Mouse (Mus musculus): ENCODE measurements around the gene Aldh6a1. TPM values are rescaled to one million over a fixed set of nuclear protein-coding genes. Genes with fewer than 3 reads are reported as not detected.

Aldh6a1 gene
- total and polyA plus RNA-seq, 2 experiments from 2014 or later: 37.4 to 41.3 TPM

GRCm38 (mm10) chr12:84438697-84439096 lies 12.1 kb downstream of the Aldh6a1 start:
- Histone ChIP-seq H3K9me3 (ENCODE audit: low read length) (no peaks in the 10 kb centered on the region), H3K4me2 (ENCODE audit: low read depth, low read length, poor library complexity, severe bottlenecking) (no peak overlapping the region), H3K9ac (replicated peaks; ENCODE audit: low read length, poor library complexity, severe bottlenecking) (no peak overlapping the region), H3K4me1 (ENCODE audit: insufficient read depth, low read length) (no peaks in the 10 kb centered on the region), H3K36me3 (ENCODE audit: insufficient read depth, low read length) (peaks cover 12% of the 10 kb centered on the region), H3K27ac (ENCODE audit: low read depth, low read length) (no peak overlapping the region), H3K4me3 (ENCODE audit: low read depth, low read length) (no peak overlapping the region), H3K27me3 (ENCODE audit: insufficient read depth, low read length) (no peaks in the 10 kb centered on the region)
- TF ChIP-seq CTCF (IDR thresholded peaks at IDR 0.05): no peak
- DNase-seq (ENCODE audit: low spot score) (no peak), ATAC-seq (ENCODE audit: low FRiP score) (no peak)
- WGBS: 85% methylated on average over 2 of the region's 2 CpGs

DNA sequence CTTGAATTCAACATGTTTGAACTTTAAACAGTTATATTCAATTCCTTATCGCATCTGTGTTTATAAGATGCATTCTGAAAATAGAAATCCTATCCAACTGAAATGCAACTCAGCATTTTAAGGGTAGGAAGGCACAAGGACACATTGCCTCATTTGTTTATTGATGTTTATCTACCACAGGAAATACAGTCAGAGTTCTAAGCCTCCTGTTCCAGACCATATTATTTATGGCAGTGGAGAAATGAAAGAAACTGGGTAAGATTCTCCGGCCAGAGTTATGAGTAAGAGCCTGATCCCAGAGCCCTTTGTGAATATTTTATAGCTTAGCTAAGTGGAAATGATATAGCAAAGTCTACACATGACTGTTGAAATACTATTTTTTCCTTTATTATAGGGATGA lies 21.0 kb downstream of the Aldh6a1 start:
- 90% methylated on average over 2 of the region's 2 CpGs for WGBS
- H3K9me3 ChIP-seq (ENCODE audit: low read length): no peaks in the 10 kb centered on the region
- H3K4me3 ChIP-seq (ENCODE audit: low read depth, low read length): no peak overlapping the region
- DNase-seq (ENCODE audit: low spot score) (no peak), ATAC-seq (ENCODE audit: low FRiP score) (no peak)
- no peak overlapping the region for H3K4me2 ChIP-seq (ENCODE audit: low read depth, low read length, poor library complexity, severe bottlenecking)
- no peak overlapping the region for H3K9ac ChIP-seq (replicated peaks; ENCODE audit: low read length, poor library complexity, severe bottlenecking)
- H3K36me3 ChIP-seq (ENCODE audit: insufficient read depth, low read length): peaks cover 22% of the 10 kb centered on the region
- H3K27ac ChIP-seq (ENCODE audit: low read depth, low read length): no peak overlapping the region
- no peaks in the 10 kb centered on the region for H3K4me1 ChIP-seq (ENCODE audit: insufficient read depth, low read length)
- TF ChIP-seq CTCF (IDR thresholded peaks at IDR 0.05): no peak
- H3K27me3 ChIP-seq (ENCODE audit: insufficient read depth, low read length): no peaks in the 10 kb centered on the region

GRCm38 (mm10) chr12:84423990-84424389 lies 26.8 kb downstream of the Aldh6a1 start:
- Histone ChIP-seq H3K9me3 (ENCODE audit: low read length) (no peaks in the 10 kb centered on the region), H3K27ac (ENCODE audit: low read depth, low read length) (no peak overlapping the region), H3K4me1 (ENCODE audit: insufficient read depth, low read length) (no peaks in the 10 kb centered on the region), H3K4me3 (ENCODE audit: low read depth, low read length) (no peak overlapping the region), H3K9ac (replicated peaks; ENCODE audit: low read length, poor library complexity, severe bottlenecking) (no peak overlapping the region), H3K27me3 (ENCODE audit: insufficient read depth, low read length) (no peaks in the 10 kb centered on the region), H3K4me2 (ENCODE audit: low read depth, low read length, poor library complexity, severe bottlenecking) (no peak overlapping the region), H3K36me3 (ENCODE audit: insufficient read depth, low read length) (peaks cover 5% of the 10 kb centered on the region; the same call in 1 of the 2 replicates)
- DNase-seq (ENCODE audit: low spot score) (no peak), ATAC-seq (ENCODE audit: low FRiP score) (no peak)
- 65% methylated on average over 3 of the region's 3 CpGs for WGBS
- TF ChIP-seq CTCF (IDR thresholded peaks at IDR 0.05): no peak

GRCm38 (mm10) chr12:84417605-84417922 lies 33.2 kb downstream of the Aldh6a1 start:
- no peaks in the 10 kb centered on the region for H3K4me1 ChIP-seq (ENCODE audit: insufficient read depth, low read length)
- H3K4me3 ChIP-seq (ENCODE audit: low read depth, low read length): peak overlapping the region; percentile 55
- peak overlapping the region; percentile 76 for H3K4me2 ChIP-seq (ENCODE audit: low read depth, low read length, poor library complexity, severe bottlenecking)
- no peaks in the 10 kb centered on the region for H3K36me3 ChIP-seq (ENCODE audit: insufficient read depth, low read length)
- 38% methylated on average over 18 of the region's 18 CpGs for WGBS
- peak overlapping the region; percentile 60 for H3K9ac ChIP-seq (replicated peaks; ENCODE audit: low read length, poor library complexity, severe bottlenecking)
- ATAC-seq (ENCODE audit: low FRiP score): peak; percentile 13; the same call in 1 of the 2 replicates
- H3K9me3 ChIP-seq (ENCODE audit: low read length): no peaks in the 10 kb centered on the region
- DNase-seq (ENCODE audit: low spot score): no peak
- no peak for TF ChIP-seq CTCF (IDR thresholded peaks at IDR 0.05)
- peak overlapping the region; percentile 76 for H3K27ac ChIP-seq (ENCODE audit: low read depth, low read length)
- no peaks in the 10 kb centered on the region for H3K27me3 ChIP-seq (ENCODE audit: insufficient read depth, low read length)

GRCm38 (mm10) chr12:84416834-84417604 lies 33.8 kb downstream of the Aldh6a1 start, which contains the start of gene Rnf113a2:
Gene Rnf113a2, plus strand, starts transcription at chr12:84417196.
- no peaks in the 10 kb centered on the region for H3K9me3 ChIP-seq (ENCODE audit: low read length)
- no peaks in the 10 kb centered on the region for H3K36me3 ChIP-seq (ENCODE audit: insufficient read depth, low read length)
- WGBS: 3% methylated on average over 50 of the region's 50 CpGs
- peak within 1 kb of the TSS; percentile 60 for H3K9ac ChIP-seq (replicated peaks; ENCODE audit: low read length, poor library complexity, severe bottlenecking)
- H3K4me1 ChIP-seq (ENCODE audit: insufficient read depth, low read length): no peaks in the 10 kb centered on the region
- ATAC-seq (ENCODE audit: low FRiP score) (peak; percentile 95), DNase-seq (ENCODE audit: low spot score) (peak; percentile 96)
- H3K4me3 ChIP-seq (ENCODE audit: low read depth, low read length): peak within 1 kb of the TSS; percentile 55
- TF ChIP-seq CTCF (IDR thresholded peaks at IDR 0.05): no peak
- no peaks in the 10 kb centered on the region for H3K27me3 ChIP-seq (ENCODE audit: insufficient read depth, low read length)
- peak within 1 kb of the TSS; percentile 76 for H3K4me2 ChIP-seq (ENCODE audit: low read depth, low read length, poor library complexity, severe bottlenecking)
- H3K27ac ChIP-seq (ENCODE audit: low read depth, low read length): peak within 1 kb of the TSS; percentile 76

GRCm38 (mm10) chr12:84408819-84409507 lies 41.8 kb downstream of the Aldh6a1 start, which contains the start of the genes Entpd5 and Bbof1:
Gene Entpd5, minus strand, starts transcription at chr12:84409029.
Gene Bbof1, plus strand, starts transcription at chr12:84409071.
- Histone ChIP-seq H3K4me1 (ENCODE audit: insufficient read depth, low read length) (peaks cover 2% of the 10 kb centered on the region; the same call in 1 of the 2 replicates), H3K4me2 (ENCODE audit: low read depth, low read length, poor library complexity, severe bottlenecking) (peak within 1 kb of the TSS; percentile 82), H3K27me3 (ENCODE audit: insufficient read depth, low read length) (no peaks in the 10 kb centered on the region), H3K4me3 (ENCODE audit: low read depth, low read length) (peak within 1 kb of the TSS; percentile 86), H3K9me3 (ENCODE audit: low read length) (no peaks in the 10 kb centered on the region), H3K27ac (ENCODE audit: low read depth, low read length) (peak within 1 kb of the TSS; percentile 92), H3K9ac (replicated peaks; ENCODE audit: low read length, poor library complexity, severe bottlenecking) (peak within 1 kb of the TSS; percentile 88), H3K36me3 (ENCODE audit: insufficient read depth, low read length) (no peaks in the 10 kb centered on the region)
- ATAC-seq (ENCODE audit: low FRiP score) (peak; percentile 95), DNase-seq (ENCODE audit: low spot score) (peak; percentile 92)
- WGBS: 2% methylated on average over 53 of the region's 63 CpGs
- no peak for TF ChIP-seq CTCF (IDR thresholded peaks at IDR 0.05)

All from midbrain, postnatal 0 days (tissue).